Mouse (Mus musculus) kidney, adult 18-20 months (tissue): ENCODE data around the gene Naa30.

Experiments used
- DNase-seq: peaks from one replicate; pipeline ENCODE4 v3.0.0; 2021

Gene Naa30

DNA sequence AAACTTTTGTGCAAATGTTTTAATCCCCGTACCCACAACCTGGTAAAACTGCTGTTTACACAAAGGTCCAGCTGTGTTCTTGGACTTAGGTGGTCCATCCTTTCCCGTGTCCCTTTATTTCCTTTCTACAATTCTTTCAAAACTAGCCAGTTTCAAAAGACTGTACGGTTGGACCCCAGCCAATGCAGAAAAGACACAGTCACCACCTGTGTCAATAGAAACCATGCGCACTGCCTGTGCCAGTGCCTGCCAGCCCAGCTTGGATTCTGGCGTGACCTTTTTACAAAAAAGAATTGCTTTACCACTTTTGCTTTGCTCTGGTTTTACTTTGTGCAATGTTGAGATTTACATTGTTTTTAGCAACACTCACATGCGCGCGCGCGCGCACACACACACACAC lies 55.0 kb downstream of the Naa30 start:
- no peak for DNase-seq

DNA sequence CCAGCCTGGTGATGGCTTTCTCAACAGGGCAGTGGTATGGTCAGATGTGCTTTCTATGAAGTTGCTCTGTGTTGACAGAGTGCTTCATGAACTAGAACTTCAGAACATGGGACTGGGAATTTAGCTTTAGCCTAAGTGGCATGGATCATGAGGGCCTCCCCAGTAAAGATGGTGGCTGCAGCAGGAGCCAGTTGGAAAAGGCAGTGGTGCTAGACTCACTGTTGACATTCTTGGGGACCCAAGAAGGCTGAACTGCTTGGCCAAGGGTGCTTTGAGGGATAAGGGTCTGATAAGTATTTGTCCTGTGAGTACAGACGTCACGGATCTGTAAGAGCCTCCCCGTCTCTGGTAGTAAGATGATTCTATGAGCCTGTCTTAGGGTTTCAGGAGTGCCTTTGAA lies 59.8 kb downstream of the Naa30 start:
- DNase-seq, result no peak

DNA sequence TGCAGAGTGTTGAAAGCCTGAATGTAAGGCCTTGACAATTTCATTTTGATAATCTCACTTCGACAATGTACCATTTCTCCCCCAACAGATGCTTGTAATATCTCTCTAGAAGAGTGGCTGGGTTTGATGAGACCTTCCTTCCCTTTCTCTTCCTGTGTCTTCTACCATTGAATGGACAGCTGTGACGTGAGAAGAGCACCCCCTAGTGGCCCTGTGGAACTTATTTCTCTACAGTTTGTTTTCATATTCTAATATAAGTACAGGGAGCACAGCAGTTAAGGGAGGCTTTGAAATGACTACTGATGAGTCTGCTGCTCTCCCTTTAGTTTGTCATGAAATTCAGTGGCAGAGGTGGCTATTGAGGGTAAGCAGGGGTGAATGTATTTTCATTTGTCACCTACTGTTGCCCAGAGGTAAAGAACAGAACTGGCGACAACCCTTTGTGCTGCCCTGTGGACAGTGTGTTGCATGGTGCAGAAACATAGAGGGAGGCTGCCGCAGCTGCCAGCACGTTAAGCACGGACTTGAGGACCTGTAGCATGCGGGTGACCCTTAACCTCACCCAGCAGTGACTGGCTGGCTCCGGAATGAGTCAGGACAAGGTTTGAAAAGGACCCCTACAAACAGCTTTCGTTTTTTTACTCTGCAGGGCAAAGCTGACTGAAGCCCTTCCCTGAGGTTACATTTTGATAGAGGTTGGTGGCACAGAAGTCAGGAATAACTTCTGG lies 62.9 kb downstream of the Naa30 start:
- DNase-seq, result peak; percentile 47

DNA sequence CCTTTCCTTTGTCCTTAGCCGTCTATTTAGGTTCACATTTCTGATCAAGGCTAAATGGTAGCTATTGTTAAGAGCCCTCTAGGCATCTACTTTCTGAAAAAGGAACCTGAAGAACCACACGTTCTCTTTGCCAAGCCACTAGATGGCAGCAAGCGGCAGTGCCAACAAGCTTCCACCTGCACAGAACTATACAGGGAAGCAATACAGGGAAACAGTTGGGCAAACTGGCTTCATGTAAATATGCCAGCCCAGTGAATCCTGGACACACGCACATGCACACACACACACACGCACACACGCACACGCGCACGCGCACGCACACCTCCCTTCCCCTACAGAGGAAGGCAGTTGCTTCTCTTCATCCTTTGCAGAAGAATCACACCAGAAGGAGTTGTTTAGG lies 66.2 kb downstream of the Naa30 start:
- DNase-seq, result peak; percentile 60
